Mouse (Mus musculus) liver, adult (tissue): Measurements from ENCODE around the gene Ucp1.

Experiments used
- GATA4 ChIP-seq: IDR thresholded peaks from 2 replicates; pipeline ENCODE4 v1.6.1; 2014; ENCODE audit warnings: mild to moderate bottlenecking, low read length; ENCODE audit not compliant: insufficient replicate concordance

Gene Ucp1

GRCm38 (mm10) chr8:83290176-83290575 is at the start of gene Ucp1:
Ucp1 (plus strand) TSS chr8:83290352.
- TF ChIP-seq GATA4 = no peak

GRCm38 (mm10) chr8:83244151-83244550 is 46.0 kb upstream of the Ucp1 start:
- TF ChIP-seq GATA4 = no peak

GRCm38 (mm10) chr8:83250858-83251257 is 39.3 kb upstream of the Ucp1 start:
- no peak for TF ChIP-seq GATA4

- TF ChIP-seq GATA4 = no peak
These were observed 38.5 kb upstream of the Ucp1 start for GRCm38 (mm10) chr8:83251362-83252246.

GRCm38 (mm10) chr8:83252791-83253190 is 37.4 kb upstream of the Ucp1 start:
- no peak for TF ChIP-seq GATA4

GRCm38 (mm10) chr8:83257631-83258030 is 32.5 kb upstream of the Ucp1 start:
- TF ChIP-seq GATA4 = no peak

GRCm38 (mm10) chr8:83260418-83261215 is 29.5 kb upstream of the Ucp1 start:
- no peak for TF ChIP-seq GATA4

GRCm38 (mm10) chr8:83271172-83271571 is 19.0 kb upstream of the Ucp1 start:
- TF ChIP-seq GATA4 = no peak

GRCm38 (mm10) chr8:83272464-83272863 is 17.7 kb upstream of the Ucp1 start:
- no peak for TF ChIP-seq GATA4

GRCm38 (mm10) chr8:83274470-83274869 is 15.7 kb upstream of the Ucp1 start:
- TF ChIP-seq GATA4 = no peak

- TF ChIP-seq GATA4 = no peak
These were observed 11.7 kb upstream of the Ucp1 start for GRCm38 (mm10) chr8:83278431-83278830.

GRCm38 (mm10) chr8:83285391-83285790 is 4.8 kb upstream of the Ucp1 start:
- TF ChIP-seq GATA4 = no peak

GRCm38 (mm10) chr8:83297375-83297774 is 7.2 kb downstream of the Ucp1 start:
- no peak for TF ChIP-seq GATA4

GRCm38 (mm10) chr8:83300135-83300534 is 10.0 kb downstream of the Ucp1 start:
- TF ChIP-seq GATA4 = no peak

- no peak for TF ChIP-seq GATA4
These were observed 14.8 kb downstream of the Ucp1 start for GRCm38 (mm10) chr8:83304946-83305345.

- no peak for TF ChIP-seq GATA4
These were observed 19.7 kb downstream of the Ucp1 start for GRCm38 (mm10) chr8:83309836-83310235.
